Mouse (Mus musculus) kidney, adult 2 months (tissue): Measurements from ENCODE around the gene Sh3glb2.

Experiments
- CTCF ChIP-seq: fragments of 200-500 bp; conservative IDR thresholded peaks from 2 replicates; pipeline ENCODE4 v1.5.1; 2011; ENCODE audit warnings: low read depth, mild to moderate bottlenecking, control low read depth, low read length, moderate library complexity, mixed read lengths; ENCODE audit not compliant: insufficient read depth, insufficient read length
- POLR2A ChIP-seq: fragments of 200-500 bp; IDR thresholded peaks from one replicate; pipeline ENCODE4 v1.6.1; 2011; ENCODE audit warnings: low read depth, low read length, control low read depth

DNA sequence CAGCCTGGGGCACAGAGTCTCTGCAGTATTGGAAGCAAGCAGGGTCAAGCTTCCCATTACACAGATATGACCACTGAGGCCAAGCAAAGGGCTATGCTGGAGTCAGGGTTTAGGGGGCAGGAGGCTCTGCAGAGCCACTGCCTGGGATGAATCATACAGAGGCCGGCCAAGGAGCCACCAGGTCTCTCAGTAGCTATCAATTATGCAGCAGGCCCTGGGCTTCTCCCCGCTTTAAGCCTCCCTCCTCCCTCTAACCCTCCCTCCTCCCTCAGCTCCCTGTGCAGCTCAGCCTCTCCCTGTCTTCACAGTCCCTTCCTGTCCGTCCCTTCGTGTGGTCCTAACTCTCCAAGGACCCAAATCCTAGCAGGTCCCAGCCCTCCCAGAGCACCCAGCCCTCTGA is 2.9 kb downstream of the Sh3glb2 start:
- TF ChIP-seq POLR2A (no peak), CTCF (no peak)
